Mouse (Mus musculus) stomach, postnatal 0 days (tissue): ENCODE measurements around the gene Fbf1. TPM values are rescaled to one million over a fixed set of nuclear protein-coding genes. Genes with fewer than 3 reads are reported as not detected.

Source experiments
- ATAC-seq: fragments of 200-750 bp; cut with Nextera tagmentation; 2 replicates; pipeline ENCODE4 v1.8.0; 2017; ENCODE audit not compliant: low FRiP score, low TSS enrichment
- DNase-seq: peaks from one replicate; pipeline ENCODE4 v3.0.0-alpha.2; 2016; ENCODE audit warnings: low spot score
- H3K27ac ChIP-seq: fragments of 300-500 bp; sonication (generic); replicated peaks from 2 replicates; pipeline ENCODE4 v1.5.1; 2014; ENCODE audit warnings: mild to moderate bottlenecking, control low read depth
- H3K27me3 ChIP-seq: fragments of 300-500 bp; sonication (generic); 2 replicates; pipeline ENCODE4 v1.6.1; 2014; ENCODE audit warnings: low read length; ENCODE audit not compliant: control insufficient read depth, insufficient read depth
- H3K36me3 ChIP-seq: fragments of 300-500 bp; sonication (generic); 2 replicates; pipeline ENCODE4 v1.6.1; 2014; ENCODE audit warnings: low read length, mixed read lengths; ENCODE audit not compliant: control insufficient read depth, insufficient read depth
- H3K4me1 ChIP-seq: fragments of 300-500 bp; sonication (generic); replicated peaks from 2 replicates; pipeline ENCODE4 v1.6.1; 2014; ENCODE audit warnings: antibody characterized with exemption; ENCODE audit not compliant: control insufficient read depth, insufficient read depth
- H3K4me2 ChIP-seq: fragments of 300-500 bp; sonication (generic); replicated peaks from 2 replicates; pipeline ENCODE4 v1.6.1; 2014; ENCODE audit warnings: low read depth, mild to moderate bottlenecking, control low read depth, moderate library complexity
- H3K4me3 ChIP-seq: fragments of 300-500 bp; sonication (generic); 2 replicates; pipeline ENCODE4 v1.5.1; 2014; ENCODE audit warnings: low read depth, low read length, control low read depth
- H3K9ac ChIP-seq: fragments of 300-500 bp; sonication (generic); 2 replicates; pipeline ENCODE4 v1.6.1; 2014; ENCODE audit warnings: mild to moderate bottlenecking, low read length, control low read depth, mixed read lengths
- H3K9me3 ChIP-seq: fragments of 300-500 bp; sonication (generic); 2 replicates; pipeline ENCODE4 v1.6.1; 2016; ENCODE audit warnings: low read length; ENCODE audit not compliant: control insufficient read depth
- CTCF ChIP-seq: IDR thresholded peaks from 2 replicates; pipeline ENCODE4 v1.5.1; 2016; ENCODE audit warnings: antibody characterized with exemption, low read depth, mild to moderate bottlenecking, moderate library complexity
- EP300 ChIP-seq: optimal IDR thresholded peaks from 2 replicates; pipeline ENCODE3; 2016; ENCODE audit warnings: antibody characterized with exemption
- WGBS: fragments of 180-500 bp; shearing (Covaris S2); extraction: QIAGEN DNeasy Blood & Tissue Kit; methylation state at CpG from one replicate; pipeline ENCODE4 v1.1.7; 2014; 5-methylcytosine and 5-hydroxymethylcytosine counted together
- polyA plus RNA-seq: library from polyadenylated mRNA; unstranded; fragments of >200 nt; fragmentation: Nextera tagmentation; extraction: Ambion mirVana; gene quantifications from 2 replicates; pipeline ENCODE4 v1.2.1, GENCODE M21; 2015

The Fbf1 gene
- polyA plus RNA-seq, 1 experiment from 2014 or later: 8.0 TPM

DNA sequence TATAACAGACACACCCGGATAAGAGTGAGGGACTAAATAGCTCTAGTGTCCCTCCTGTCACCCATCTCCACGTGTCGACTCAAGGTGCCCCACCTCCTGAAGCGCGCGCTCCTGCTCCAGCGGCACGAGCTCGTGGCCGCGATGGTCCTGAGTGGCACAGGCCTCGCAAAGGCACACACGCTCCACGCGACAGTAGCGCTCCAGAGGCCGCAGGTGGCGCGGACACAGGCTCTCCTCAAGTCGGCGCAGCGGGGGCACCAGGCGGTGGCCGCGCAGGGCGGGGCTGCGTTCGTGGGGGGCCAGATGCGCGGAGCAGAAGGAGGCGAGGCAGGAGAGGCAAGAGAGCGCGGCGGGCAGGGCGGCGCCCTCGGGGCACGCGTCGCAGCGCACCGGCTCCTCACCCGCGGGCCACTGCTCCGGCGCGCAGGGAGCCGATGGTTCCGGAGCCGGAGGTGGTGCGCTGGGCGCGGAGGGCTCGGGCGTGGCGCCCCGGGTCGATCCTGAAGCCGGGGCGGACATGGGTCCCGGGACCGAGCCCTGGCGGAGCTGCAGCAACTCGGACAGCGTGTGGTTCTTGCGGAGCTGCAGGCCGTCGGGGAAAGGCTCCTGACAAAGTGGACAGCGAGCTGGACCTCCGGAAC lies 58.4 kb downstream of the Fbf1 start:
- WGBS: under 1% methylated on average over 55 of the region's 70 CpGs
- Histone ChIP-seq H3K9me3 (no peaks in the 10 kb centered on the region), H3K9ac (peak overlapping the region; percentile 80), H3K4me1 (peaks cover 18% of the 10 kb centered on the region), H3K27me3 (no peaks in the 10 kb centered on the region), H3K36me3 (0 out of 2 replicates have a peak, but pooled peaks cover 2% of the 10 kb centered on the region), H3K27ac (peak overlapping the region; percentile 86), H3K4me2 (peak overlapping the region; percentile 79), H3K4me3 (peak overlapping the region; percentile 71)
- ATAC-seq: peak; percentile 15
- peak; percentile 41 for TF ChIP-seq CTCF
- TF ChIP-seq EP300: no peak
- DNase-seq: peak; percentile 62

DNA sequence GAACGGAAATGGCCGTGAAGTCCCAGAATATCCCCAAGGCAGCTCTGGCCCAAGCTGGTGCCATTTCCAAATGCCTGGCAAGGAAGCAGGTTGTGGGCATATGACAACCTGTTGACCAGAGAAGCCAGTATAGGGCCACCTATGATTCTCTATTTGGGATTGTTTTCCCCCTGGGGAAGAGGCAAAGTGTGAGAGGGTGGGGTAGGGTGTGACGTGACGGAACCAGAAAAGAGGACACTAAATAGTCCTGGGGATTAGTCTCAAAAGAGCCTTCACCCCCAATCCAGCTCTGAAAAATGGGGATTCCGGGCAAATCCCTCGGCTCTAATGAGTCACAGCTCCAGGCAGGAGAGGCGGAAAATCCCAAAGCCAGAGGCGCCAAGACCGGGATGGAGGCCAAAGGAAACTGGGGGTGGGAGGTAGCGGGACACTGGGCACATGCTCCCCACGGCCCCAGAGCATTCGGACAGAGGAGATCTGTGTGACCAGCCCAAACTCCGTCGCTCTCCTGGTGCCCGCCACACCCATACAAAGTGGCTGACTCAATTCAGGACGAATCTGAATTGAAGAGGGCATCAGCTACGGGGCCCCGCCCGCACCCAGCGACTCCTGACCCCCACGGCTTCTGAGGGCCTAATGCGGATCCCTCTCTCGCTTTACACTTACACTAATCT lies 59.4 kb downstream of the Fbf1 start:
- Histone ChIP-seq H3K9me3 (no peaks in the 10 kb centered on the region), H3K4me3 (peak overlapping the region; percentile 71), H3K4me1 (peaks cover 25% of the 10 kb centered on the region), H3K27me3 (no peaks in the 10 kb centered on the region), H3K27ac (peak overlapping the region; percentile 86), H3K4me2 (peak overlapping the region; percentile 79), H3K9ac (peak overlapping the region; percentile 80), H3K36me3 (0 out of 2 replicates have a peak, but pooled peaks cover 2% of the 10 kb centered on the region)
- DNase-seq: peak; percentile 50
- no peak for ATAC-seq
- 5% methylated on average over 22 of the region's 23 CpGs for WGBS
- TF ChIP-seq EP300: peak; percentile 26
- TF ChIP-seq CTCF: no peak

GRCm38 (mm10) chr11:116107777-116108285 lies 60.1 kb downstream of the Fbf1 start:
- 0 out of 2 replicates have a peak, but pooled peaks have one; percentile 1 for TF ChIP-seq CTCF
- no peak for TF ChIP-seq EP300
- Histone ChIP-seq H3K27me3 (no peaks in the 10 kb centered on the region), H3K4me1 (peaks cover 32% of the 10 kb centered on the region), H3K9ac (peak overlapping the region; percentile 80), H3K4me3 (peak overlapping the region; percentile 71; the same call in 1 of the 2 replicates), H3K27ac (peak overlapping the region; percentile 86), H3K4me2 (peak overlapping the region; percentile 79), H3K9me3 (no peaks in the 10 kb centered on the region), H3K36me3 (0 out of 2 replicates have a peak, but pooled peaks cover 2% of the 10 kb centered on the region)
- peak; percentile 49 for DNase-seq
- peak; percentile 5; the same call in 1 of the 2 replicates for ATAC-seq
- 34% methylated on average over 19 of the region's 19 CpGs for WGBS

- H3K36me3 ChIP-seq: 0 out of 2 replicates have a peak, but pooled peaks cover 2% of the 10 kb centered on the region
- peak overlapping the region; percentile 79 for H3K4me2 ChIP-seq
- H3K4me3 ChIP-seq: peak overlapping the region; percentile 71; the same call in 1 of the 2 replicates
- H3K27me3 ChIP-seq: no peaks in the 10 kb centered on the region
- no peaks in the 10 kb centered on the region for H3K9me3 ChIP-seq
- peak overlapping the region; percentile 80; the same call in 1 of the 2 replicates for H3K9ac ChIP-seq
- no peak for TF ChIP-seq EP300
- peak; percentile 59 for TF ChIP-seq CTCF
- peak overlapping the region; percentile 86 for H3K27ac ChIP-seq
- DNase-seq: peak; percentile 46
- WGBS: 49% methylated on average over 14 of the region's 14 CpGs
- H3K4me1 ChIP-seq: peaks cover 35% of the 10 kb centered on the region
- no peak for ATAC-seq
These were observed 60.8 kb downstream of the Fbf1 start for GRCm38 (mm10) chr11:116106963-116107776.

GRCm38 (mm10) chr11:116106154-116106962 lies 61.6 kb downstream of the Fbf1 start:
- H3K27me3 ChIP-seq: no peaks in the 10 kb centered on the region
- ATAC-seq (no peak), DNase-seq (peak; percentile 62)
- 0 out of 2 replicates have a peak, but pooled peaks cover 2% of the 10 kb centered on the region for H3K36me3 ChIP-seq
- TF ChIP-seq CTCF (no peak), EP300 (no peak)
- no peak overlapping the region; the same call in none of the 2 replicates for H3K27ac ChIP-seq
- H3K9me3 ChIP-seq: no peaks in the 10 kb centered on the region
- 44% methylated on average over 32 of the region's 32 CpGs for WGBS
- peaks cover 41% of the 10 kb centered on the region for H3K4me1 ChIP-seq
- 0 out of 2 replicates have a peak overlapping the region, but pooled peaks have one; percentile 27 for H3K9ac ChIP-seq
- no peak overlapping the region for H3K4me3 ChIP-seq
- peak overlapping the region; percentile 79 for H3K4me2 ChIP-seq
